Mouse (Mus musculus): Measurements from ENCODE around the gene Pkig. TPM values are rescaled to one million over a fixed set of nuclear protein-coding genes. Genes with fewer than 3 reads are reported as not detected.

The Pkig gene
- polyA plus RNA-seq, 1 experiment from 2014 or later: 83.1 TPM

DNA sequence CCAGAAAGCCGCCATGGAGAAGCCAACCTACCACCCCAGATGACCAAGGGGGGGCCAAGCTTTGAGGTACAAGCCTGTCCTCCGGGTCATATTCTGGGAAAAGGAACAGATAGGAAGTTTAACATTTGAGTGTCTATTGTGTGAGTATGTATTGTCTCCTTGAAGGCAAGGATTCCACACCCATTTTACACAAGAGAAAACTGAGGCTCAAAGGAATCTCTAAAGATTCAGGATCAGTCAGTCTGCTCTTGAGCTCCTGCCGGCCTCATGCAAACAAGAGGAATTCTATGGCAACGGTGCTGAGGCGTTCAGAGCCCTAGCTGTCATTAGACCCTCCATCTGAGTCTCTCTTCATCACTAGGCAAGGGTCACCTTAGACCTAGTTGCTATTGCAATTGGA lies 84.5 kb downstream of the Pkig start:
- Histone ChIP-seq H3K4me2 (ENCODE audit: low read depth, low read length) (no peak overlapping the region), H3K4me3 (ENCODE audit: low read depth, low read length) (no peak overlapping the region), H3K27ac (ENCODE audit: low read length) (no peak overlapping the region), H3K36me3 (ENCODE audit: control insufficient read depth, insufficient read depth) (no peaks in the 10 kb centered on the region), H3K9me3 (replicated peaks; ENCODE audit: control insufficient read depth, low read length) (no peaks in the 10 kb centered on the region), H3K27me3 (ENCODE audit: control insufficient read depth, insufficient read depth, low read depth, low read length) (no peaks in the 10 kb centered on the region), H3K9ac (ENCODE audit: low read depth, low read length) (no peak overlapping the region), H3K4me1 (ENCODE audit: control insufficient read depth, low read depth, low read length) (peaks cover 6% of the 10 kb centered on the region)
- WGBS (ENCODE audit: insufficient replicate concordance): 54% methylated on average over 5 of the region's 5 CpGs
- no peak for ATAC-seq (ENCODE audit: low read depth)

DNA sequence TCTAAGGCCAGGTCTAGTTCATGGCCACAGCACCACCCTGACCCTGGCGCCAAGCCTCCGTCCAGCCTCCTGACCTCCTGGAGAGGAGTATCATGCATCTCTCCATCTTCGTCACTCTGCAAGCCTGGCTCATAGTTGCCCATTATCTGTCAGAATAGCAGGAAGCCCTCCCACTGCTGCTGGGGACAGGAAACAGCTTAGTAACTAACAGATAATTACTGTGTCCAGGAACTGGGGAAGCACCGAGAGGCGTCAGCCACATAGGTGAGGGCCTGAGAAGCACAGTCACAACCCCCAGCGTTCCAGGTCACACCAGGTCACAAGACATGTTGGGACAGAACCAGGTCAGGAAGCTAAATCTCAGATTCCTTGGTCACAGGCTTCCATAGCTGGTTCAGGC lies 85.2 kb downstream of the Pkig start:
- ATAC-seq (ENCODE audit: low read depth): peak; percentile 50; the same call in 1 of the 2 replicates
- no peak overlapping the region for H3K27ac ChIP-seq (ENCODE audit: low read length)
- H3K27me3 ChIP-seq (ENCODE audit: control insufficient read depth, insufficient read depth, low read depth, low read length): peaks cover 3% of the 10 kb centered on the region; the same call in 1 of the 2 replicates
- no peaks in the 10 kb centered on the region for H3K36me3 ChIP-seq (ENCODE audit: control insufficient read depth, insufficient read depth)
- H3K4me3 ChIP-seq (ENCODE audit: low read depth, low read length): no peak overlapping the region
- H3K9me3 ChIP-seq (replicated peaks; ENCODE audit: control insufficient read depth, low read length): no peaks in the 10 kb centered on the region
- H3K4me1 ChIP-seq (ENCODE audit: control insufficient read depth, low read depth, low read length): peaks cover 6% of the 10 kb centered on the region
- H3K4me2 ChIP-seq (ENCODE audit: low read depth, low read length): no peak overlapping the region
- H3K9ac ChIP-seq (ENCODE audit: low read depth, low read length): no peak overlapping the region
- 26% methylated on average over 6 of the region's 6 CpGs for WGBS (ENCODE audit: insufficient replicate concordance)

DNA sequence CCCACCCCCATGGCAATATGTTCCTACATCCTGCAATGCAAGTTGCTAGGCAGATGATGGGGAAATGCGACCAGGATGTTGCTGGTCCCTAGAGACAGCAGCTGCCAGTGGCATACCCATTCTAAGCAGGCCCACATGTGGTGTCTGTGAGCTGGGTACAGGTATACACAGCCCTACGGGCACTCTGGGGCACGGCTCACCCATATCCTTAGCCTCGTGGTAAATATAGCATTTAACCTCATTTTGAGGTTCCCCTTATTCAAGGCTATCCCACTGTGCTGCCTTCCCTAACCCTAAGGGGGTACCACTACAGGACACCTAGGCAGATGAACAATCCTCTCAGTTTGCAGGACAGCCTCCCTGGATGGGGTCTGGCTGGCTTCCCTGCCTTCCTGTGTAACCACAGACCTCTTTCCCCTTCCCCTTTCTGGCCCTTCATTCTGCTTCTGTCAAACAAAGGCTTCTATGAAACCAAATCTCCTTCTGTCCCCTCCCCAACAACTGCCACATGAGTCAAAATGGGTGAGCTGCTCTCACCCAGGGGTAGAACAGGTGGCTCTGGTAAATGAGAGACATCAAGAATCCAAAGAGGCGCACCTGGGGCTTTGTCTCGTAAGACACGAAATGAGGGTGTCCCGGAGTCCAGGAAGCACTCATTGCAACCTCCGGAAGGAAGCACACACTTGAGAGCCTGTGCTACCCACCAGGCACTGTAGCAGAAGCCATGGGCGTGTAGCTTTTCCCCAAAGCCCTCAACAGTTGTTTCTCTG lies 86.8 kb downstream of the Pkig start:
- Histone ChIP-seq H3K27ac (ENCODE audit: low read length) (no peak overlapping the region), H3K9me3 (replicated peaks; ENCODE audit: control insufficient read depth, low read length) (no peaks in the 10 kb centered on the region), H3K27me3 (ENCODE audit: control insufficient read depth, insufficient read depth, low read depth, low read length) (peaks cover 16% of the 10 kb centered on the region), H3K4me2 (ENCODE audit: low read depth, low read length) (no peak overlapping the region), H3K9ac (ENCODE audit: low read depth, low read length) (no peak overlapping the region), H3K4me3 (ENCODE audit: low read depth, low read length) (no peak overlapping the region), H3K4me1 (ENCODE audit: control insufficient read depth, low read depth, low read length) (peaks cover 12% of the 10 kb centered on the region), H3K36me3 (ENCODE audit: control insufficient read depth, insufficient read depth) (no peaks in the 10 kb centered on the region)
- ATAC-seq (ENCODE audit: low read depth): no peak
- WGBS (ENCODE audit: insufficient replicate concordance): 38% methylated on average over 10 of the region's 10 CpGs

DNA sequence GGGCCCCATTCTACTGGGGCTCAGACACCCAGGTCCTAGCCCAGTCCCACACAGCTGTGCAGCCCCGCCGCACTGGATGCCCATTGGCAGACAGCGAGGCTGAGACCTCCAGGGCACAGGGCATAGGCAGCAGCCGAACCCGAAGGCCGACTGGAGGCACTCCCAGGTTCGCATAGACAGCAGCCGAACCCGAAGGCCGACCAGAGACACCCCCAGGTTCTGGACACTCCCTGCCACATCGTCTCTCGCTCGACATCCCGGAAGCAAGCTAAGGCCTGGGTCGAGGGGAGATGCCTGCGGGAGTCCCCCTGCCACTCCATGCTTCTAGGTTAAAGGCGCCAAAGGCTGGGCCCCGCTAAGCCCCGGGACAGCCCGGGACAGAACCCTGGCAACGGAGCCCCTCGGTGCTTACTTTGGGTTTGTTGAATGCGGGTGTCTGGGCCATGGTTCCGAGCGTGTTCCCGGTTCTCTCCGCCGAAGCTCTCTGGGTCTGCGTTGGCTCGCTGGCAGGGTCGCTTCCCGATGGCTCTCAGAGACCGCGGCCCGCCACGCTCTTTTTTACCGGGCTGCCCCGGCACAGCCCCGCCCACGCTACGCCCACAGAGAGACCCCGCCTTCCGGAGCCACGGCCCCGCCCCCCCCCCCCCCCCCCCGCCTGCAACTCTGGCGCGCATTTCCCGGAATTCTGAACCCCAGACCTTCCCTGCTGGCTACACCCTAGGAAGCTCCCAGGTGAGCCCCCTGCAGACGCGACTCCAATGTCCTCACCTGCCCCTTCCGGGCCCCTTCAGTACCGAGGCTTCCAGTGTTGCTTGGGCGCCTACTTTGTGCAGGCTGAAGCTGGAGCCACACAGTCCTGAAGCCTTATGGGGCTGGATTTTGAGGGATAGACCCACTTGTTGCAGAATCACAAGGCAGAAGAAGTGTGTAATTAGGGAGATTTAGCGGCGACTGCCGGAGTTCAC lies 91.7 kb downstream of the Pkig start, which contains the start of gene Ada:
Gene Ada, minus strand, starts transcription at position 593 of the 965 bp plus-strand sequence.
- peaks cover 9% of the 10 kb centered on the region for H3K4me1 ChIP-seq (ENCODE audit: control insufficient read depth, low read depth, low read length)
- H3K36me3 ChIP-seq (ENCODE audit: control insufficient read depth, insufficient read depth): no peaks in the 10 kb centered on the region
- peak; percentile 63 for ATAC-seq (ENCODE audit: low read depth)
- WGBS (ENCODE audit: insufficient replicate concordance): 1% methylated on average over 48 of the region's 57 CpGs
- H3K4me3 ChIP-seq (ENCODE audit: low read depth, low read length): peak within 1 kb of the TSS; percentile 64
- H3K9me3 ChIP-seq (replicated peaks; ENCODE audit: control insufficient read depth, low read length): no peaks in the 10 kb centered on the region
- peak within 1 kb of the TSS; percentile 63 for H3K9ac ChIP-seq (ENCODE audit: low read depth, low read length)
- H3K4me2 ChIP-seq (ENCODE audit: low read depth, low read length): peak within 1 kb of the TSS; percentile 90
- no peak within 1 kb of the TSS for H3K27ac ChIP-seq (ENCODE audit: low read length)
- peaks cover 16% of the 10 kb centered on the region for H3K27me3 ChIP-seq (ENCODE audit: control insufficient read depth, insufficient read depth, low read depth, low read length)

DNA sequence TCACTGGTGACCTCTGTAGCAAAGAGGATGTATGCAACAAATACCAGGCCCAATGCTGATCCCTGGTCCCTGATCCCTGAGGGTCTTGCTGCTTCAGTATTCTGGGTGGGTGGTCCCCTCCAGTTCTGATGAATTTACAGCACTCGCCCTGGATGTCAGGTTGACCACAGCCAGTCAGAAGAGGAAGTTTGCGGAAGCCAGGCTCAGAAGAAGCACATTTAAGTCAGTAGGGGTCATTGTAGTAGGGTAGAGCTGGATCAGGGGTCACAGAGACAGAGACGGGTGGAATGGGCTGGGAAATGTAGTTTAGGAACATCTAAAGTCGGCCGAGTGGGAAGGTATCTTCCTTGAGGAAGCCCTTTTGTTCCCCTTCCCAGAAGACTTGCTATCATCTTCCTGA lies 96.0 kb downstream of the Pkig start:
- 32% methylated on average over 5 of the region's 5 CpGs for WGBS (ENCODE audit: insufficient replicate concordance)

DNA sequence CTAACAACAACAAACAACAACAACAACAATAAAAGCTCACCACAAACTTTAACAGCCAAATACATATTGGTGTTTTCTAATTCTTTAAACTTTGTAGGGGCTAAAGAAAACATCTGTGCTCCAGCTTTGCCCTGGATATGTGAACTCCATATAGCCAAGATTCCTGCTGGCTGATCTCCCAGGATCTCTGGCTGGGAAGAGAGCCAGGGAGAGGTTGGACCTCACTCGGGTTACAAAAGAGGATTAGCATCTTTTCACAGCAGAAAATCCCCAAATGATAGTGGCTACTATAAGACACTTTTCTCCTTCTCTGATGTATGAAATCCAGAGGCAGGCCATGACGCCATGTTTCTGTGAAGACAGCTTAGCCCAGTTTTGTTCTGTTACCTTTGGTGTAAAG lies 98.5 kb downstream of the Pkig start:
- Histone ChIP-seq H3K36me3 (ENCODE audit: control insufficient read depth, insufficient read depth) (no peaks in the 10 kb centered on the region), H3K27me3 (ENCODE audit: control insufficient read depth, insufficient read depth, low read depth, low read length) (no peaks in the 10 kb centered on the region), H3K27ac (ENCODE audit: low read length) (no peak overlapping the region), H3K4me2 (ENCODE audit: low read depth, low read length) (no peak overlapping the region), H3K9ac (ENCODE audit: low read depth, low read length) (no peak overlapping the region), H3K4me3 (ENCODE audit: low read depth, low read length) (no peak overlapping the region), H3K4me1 (ENCODE audit: control insufficient read depth, low read depth, low read length) (no peaks in the 10 kb centered on the region; the same call in 1 of the 2 replicates), H3K9me3 (replicated peaks; ENCODE audit: control insufficient read depth, low read length) (no peaks in the 10 kb centered on the region)
- 48% methylated on average over 2 of the region's 2 CpGs for WGBS (ENCODE audit: insufficient replicate concordance)
- ATAC-seq (ENCODE audit: low read depth): no peak

More for the DNA sequence above, 96.0 kb downstream of the Pkig start:
- Histone ChIP-seq H3K36me3 (ENCODE audit: control insufficient read depth, insufficient read depth) (no peaks in the 10 kb centered on the region), H3K4me1 (ENCODE audit: control insufficient read depth, low read depth, low read length) (peaks cover 9% of the 10 kb centered on the region), H3K27me3 (ENCODE audit: control insufficient read depth, insufficient read depth, low read depth, low read length) (peaks cover 4% of the 10 kb centered on the region), H3K9me3 (replicated peaks; ENCODE audit: control insufficient read depth, low read length) (no peaks in the 10 kb centered on the region), H3K4me2 (ENCODE audit: low read depth, low read length) (no peak overlapping the region), H3K4me3 (ENCODE audit: low read depth, low read length) (no peak overlapping the region), H3K27ac (ENCODE audit: low read length) (no peak overlapping the region), H3K9ac (ENCODE audit: low read depth, low read length) (no peak overlapping the region)
- no peak for ATAC-seq (ENCODE audit: low read depth)

- 46% methylated on average over 2 of the region's 2 CpGs for WGBS (ENCODE audit: insufficient replicate concordance)
- no peak overlapping the region for H3K4me2 ChIP-seq (ENCODE audit: low read depth, low read length)
Observed at GRCm38 (mm10) chr2:163758146-163758545, 100.0 kb downstream of the Pkig start.

DNA sequence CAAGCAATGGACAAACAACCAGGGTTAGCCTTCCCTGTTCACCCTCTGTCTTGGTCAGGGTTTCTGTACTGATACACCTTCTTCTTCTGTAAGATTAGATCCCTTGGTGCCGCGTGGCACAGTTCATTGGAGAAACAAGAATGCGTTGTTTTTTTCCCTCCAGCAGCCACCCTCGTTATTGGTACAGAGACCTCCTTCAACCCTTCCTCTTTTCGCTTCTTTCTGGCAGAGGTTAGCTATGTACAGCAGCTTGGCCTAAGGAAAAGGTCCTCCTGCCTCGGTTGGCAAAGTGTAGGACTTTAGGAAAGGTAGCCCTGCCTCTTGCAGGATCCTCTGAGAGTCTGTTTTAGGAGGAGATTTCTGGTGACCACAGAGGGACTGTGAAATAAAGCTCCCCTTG lies 102.4 kb downstream of the Pkig start:
- Histone ChIP-seq H3K27me3 (ENCODE audit: control insufficient read depth, insufficient read depth, low read depth, low read length) (no peaks in the 10 kb centered on the region), H3K9ac (ENCODE audit: low read depth, low read length) (no peak overlapping the region), H3K4me1 (ENCODE audit: control insufficient read depth, low read depth, low read length) (no peaks in the 10 kb centered on the region), H3K4me3 (ENCODE audit: low read depth, low read length) (no peak overlapping the region), H3K27ac (ENCODE audit: low read length) (no peak overlapping the region), H3K4me2 (ENCODE audit: low read depth, low read length) (no peak overlapping the region), H3K36me3 (ENCODE audit: control insufficient read depth, insufficient read depth) (no peaks in the 10 kb centered on the region), H3K9me3 (replicated peaks; ENCODE audit: control insufficient read depth, low read length) (no peaks in the 10 kb centered on the region)
- no peak for ATAC-seq (ENCODE audit: low read depth)
- 51% methylated on average over 6 of the region's 6 CpGs for WGBS (ENCODE audit: insufficient replicate concordance)

More at GRCm38 (mm10) chr2:163758146-163758545, 100.0 kb downstream of the Pkig start:
- Histone ChIP-seq H3K4me3 (ENCODE audit: low read depth, low read length) (no peak overlapping the region), H3K4me1 (ENCODE audit: control insufficient read depth, low read depth, low read length) (no peaks in the 10 kb centered on the region), H3K9ac (ENCODE audit: low read depth, low read length) (no peak overlapping the region), H3K36me3 (ENCODE audit: control insufficient read depth, insufficient read depth) (no peaks in the 10 kb centered on the region), H3K27ac (ENCODE audit: low read length) (no peak overlapping the region), H3K27me3 (ENCODE audit: control insufficient read depth, insufficient read depth, low read depth, low read length) (no peaks in the 10 kb centered on the region), H3K9me3 (replicated peaks; ENCODE audit: control insufficient read depth, low read length) (no peaks in the 10 kb centered on the region)
- ATAC-seq (ENCODE audit: low read depth): no peak
